Mouse (Mus musculus) heart, postnatal 0 days (tissue): ENCODE results near the gene Krtap4-1.

ENCODE experiments used
- CTCF ChIP-seq: IDR thresholded peaks from 2 replicates; pipeline ENCODE4 v1.5.1; 2016; ENCODE audit warnings: antibody characterized with exemption, control low read depth, low read depth
- EP300 ChIP-seq: IDR thresholded peaks from 2 replicates; pipeline ENCODE4 v1.6.1; 2016; ENCODE audit warnings: antibody characterized with exemption, low read depth

GRCm38 (mm10) chr11:99630890-99631289 lies 2.9 kb upstream of the Krtap4-1 start:
- no peak for TF ChIP-seq CTCF
- no peak for TF ChIP-seq EP300
